Mouse (Mus musculus): ENCODE data around the gene Fbxw14.
"Not testable (repeated sequence)": the region's sequence is repeated elsewhere in the genome, so short reads cannot be mapped to it uniquely, and the experiment has no call there.

The Fbxw14 gene

DNA sequence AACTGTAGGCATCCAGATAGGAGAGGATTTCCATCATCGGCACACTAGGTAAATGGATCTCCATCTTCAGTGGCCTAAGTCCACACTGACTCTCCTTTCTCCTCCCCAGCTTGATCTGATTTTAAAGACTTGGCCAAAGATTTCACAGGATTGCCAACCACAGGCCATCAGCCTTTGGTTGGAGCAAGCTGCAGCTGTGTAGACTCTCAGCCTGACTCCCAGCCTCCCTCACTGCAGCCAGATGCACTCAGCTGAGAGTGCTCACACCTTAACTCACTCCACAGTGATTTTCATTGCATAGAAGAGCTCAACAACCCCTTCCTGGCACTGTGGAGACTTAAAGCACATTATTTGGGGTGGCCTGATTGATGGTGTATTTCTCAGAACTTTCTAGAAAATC is at the start of gene Fbxw14:
Gene Fbxw14 (minus strand): TSS at position 101 of the 400 bp plus-strand sequence.
- DNase-seq: not testable (repeated sequence)

DNA sequence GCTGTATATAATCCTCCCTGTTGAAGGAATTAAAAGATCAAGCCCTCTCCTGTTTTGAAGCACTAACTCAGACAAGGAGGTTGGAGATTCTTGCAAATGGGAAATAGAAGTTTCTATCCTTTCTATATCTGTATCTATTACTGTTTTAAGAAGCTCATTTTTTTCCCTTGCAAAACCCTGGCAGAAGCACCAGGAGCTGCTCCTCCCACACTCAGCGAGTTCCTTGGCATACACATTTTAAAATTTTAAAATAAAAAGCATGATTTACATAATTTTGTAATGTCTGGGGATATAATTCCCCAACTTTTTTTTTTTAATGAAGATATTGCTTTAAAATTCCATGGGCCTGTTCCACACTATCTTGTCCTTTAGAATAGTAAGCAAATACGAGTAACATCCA is 24.4 kb downstream of the Fbxw14 start:
- DNase-seq: no peak

DNA sequence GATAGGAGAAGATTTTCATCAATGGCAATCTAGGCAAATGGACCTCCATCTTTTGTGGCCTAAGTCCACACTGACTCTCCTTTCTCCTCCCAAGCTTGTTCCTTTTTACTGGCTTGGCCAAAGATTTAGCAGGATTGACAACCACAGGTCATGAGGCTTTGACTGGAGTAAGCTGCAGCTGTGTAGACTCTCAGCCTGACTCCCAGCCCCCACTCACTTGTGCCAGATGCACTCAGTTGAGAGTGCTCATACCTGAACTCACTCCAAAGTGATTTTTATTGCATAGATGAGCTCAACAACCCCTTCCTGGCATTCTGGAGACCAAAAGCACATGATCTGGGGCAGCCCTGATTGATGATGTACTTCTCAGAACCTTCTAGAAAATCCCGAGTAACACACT is 52.8 kb downstream of the Fbxw14 start, which contains the start of gene Fbxw20:
Gene Fbxw20 (minus strand): TSS at position 101 of the 400 bp plus-strand sequence.
- no peak for DNase-seq
